Comparison of ENCODE assay signal across 10 mouse cellular contexts in the genomic region with DNA sequence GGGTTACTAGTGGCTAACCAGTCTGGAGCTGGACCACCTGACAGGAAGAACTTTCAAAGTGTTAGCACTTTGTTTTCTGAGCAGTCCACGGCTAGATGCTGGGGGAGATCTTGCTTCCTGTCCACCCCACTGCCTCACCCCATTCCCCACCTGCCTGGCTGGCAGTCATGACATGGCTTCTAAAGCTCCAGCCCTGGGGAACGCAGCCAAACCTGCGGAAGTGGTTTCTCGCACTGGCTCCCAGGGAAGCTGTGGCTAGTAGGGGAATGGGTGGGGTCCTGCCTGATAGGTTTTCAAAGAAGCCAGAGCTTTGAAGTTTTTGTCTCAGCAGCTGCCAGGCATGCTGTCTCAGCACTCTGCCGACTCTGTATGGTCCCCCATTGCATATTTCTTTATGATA.
DNase-seq lines count a peak whose midpoint lies in the region; ATAC-seq and TF ChIP-seq lines count a peak whose summit lies in the region.
"Had no signal": no experiment of that assay in that cellular context is flagged by ENCODE, and none has a peak within 500 bp of the region (broad histone marks: within the 10 kb centered on the region; RNA-seq: fewer than 3 reads in every experiment).

No protein-coding gene starts in this region.

- intact Hi-C loops in heart, postnatal 25 days (cut with DNase I), result no loop called here

- H3K4me3 ChIP-seq in megakaryocyte, embryonic 14.5 days (replicated peaks), result peak overlapping the region; percentile 80
- H3K4me3 ChIP-seq in midbrain, postnatal 0 days (ENCODE audit: low read depth, low read length), result no peak overlapping the region
- H3K4me3 ChIP-seq: heart, embryonic 15.5 days had no signal

- no peak for ATAC-seq in midbrain, postnatal 0 days (ENCODE audit: low FRiP score)

- no peaks in the 10 kb centered on the region for H3K9me3 ChIP-seq in megakaryocyte, embryonic 14.5 days
- H3K9me3 ChIP-seq in midbrain, postnatal 0 days (ENCODE audit: low read length), result no peaks in the 10 kb centered on the region
- H3K9me3 ChIP-seq: heart, embryonic 15.5 days had no signal

- H3K4me2 ChIP-seq in midbrain, postnatal 0 days (ENCODE audit: low read depth, low read length, poor library complexity, severe bottlenecking), result no peak overlapping the region
- H3K4me2 ChIP-seq: heart, embryonic 15.5 days had no signal

- H3K36me3 ChIP-seq in megakaryocyte, embryonic 14.5 days (replicated peaks; ENCODE audit: low read length), result peaks cover 19% of the 10 kb centered on the region
- H3K36me3 ChIP-seq in midbrain, postnatal 0 days (ENCODE audit: insufficient read depth, low read length), result no peaks in the 10 kb centered on the region
- H3K36me3 ChIP-seq: heart, embryonic 15.5 days had no signal

- H3K27ac ChIP-seq in midbrain, postnatal 0 days (ENCODE audit: low read depth, low read length), result no peak overlapping the region
- H3K27ac ChIP-seq: heart, embryonic 15.5 days had no signal

- H3K9ac ChIP-seq in midbrain, postnatal 0 days (replicated peaks; ENCODE audit: low read length, poor library complexity, severe bottlenecking), result no peak overlapping the region
- H3K9ac ChIP-seq: heart, embryonic 15.5 days had no signal

- peaks cover 72% of the 10 kb centered on the region for H3K4me1 ChIP-seq in megakaryocyte, embryonic 14.5 days
- H3K4me1 ChIP-seq in midbrain, postnatal 0 days (ENCODE audit: insufficient read depth, low read length), result no peaks in the 10 kb centered on the region

- WGBS in midbrain, postnatal 0 days, result 63% methylated on average over 5 of the region's 5 CpGs

- no peak for TF ChIP-seq CTCF in midbrain, postnatal 0 days (IDR thresholded peaks at IDR 0.05)

- H3K27me3 ChIP-seq in megakaryocyte, embryonic 14.5 days (replicated peaks), result no peaks in the 10 kb centered on the region
- no peaks in the 10 kb centered on the region for H3K27me3 ChIP-seq in midbrain, postnatal 0 days (ENCODE audit: insufficient read depth, low read length)
- H3K27me3 ChIP-seq: heart, embryonic 15.5 days had no signal

- peak; percentile 25 for DNase-seq in heart, postnatal 4 days
- no peak for DNase-seq in heart, postnatal 25 days (ENCODE audit: low spot score)
- peak; percentile 64 for DNase-seq in cerebellum, adult 9-10 months
- DNase-seq in thymus, postnatal 14 days, result peak; percentile 73
- DNase-seq in retina, postnatal 1 day, result no peak
- DNase-seq in layer of hippocampus, adult 18-20 months (ENCODE audit: low spot score in 2 of 2), result no peak
- DNase-seq in midbrain, postnatal 0 days (ENCODE audit: low spot score), result no peak
- DNase-seq: layer of hippocampus, postnatal 36 days had no signal

Comparison
In these comparisons a context has a peak if more than half of its experiments do, and no peak if none do; other contexts are left out.
1. DNase-seq: peak in heart, postnatal 4 days (single experiment), cerebellum, adult 9-10 months (single experiment) and thymus, postnatal 14 days (single experiment); none in heart, postnatal 25 days (single experiment), retina, postnatal 1 day (single experiment), layer of hippocampus, adult 18-20 months (0 of 2) and midbrain, postnatal 0 days (single experiment).